Mouse (Mus musculus) forebrain, embryonic 16.5 days (tissue): ENCODE data around the gene Acbd6. TPM values are rescaled to one million over a fixed set of nuclear protein-coding genes. Genes with fewer than 3 reads are reported as not detected.

Experiments
- ATAC-seq: fragments of 200-750 bp; cut with Nextera tagmentation; 2 replicates; pipeline ENCODE4 v1.8.0; 2017; ENCODE audit warnings: mild to moderate bottlenecking, moderate library complexity
- H3K27ac ChIP-seq: fragments of 300-500 bp; sonication (generic); 2 replicates; pipeline ENCODE4 v1.5.1; 2014; ENCODE audit warnings: low read length, control low read depth
- H3K27me3 ChIP-seq: fragments of 300-500 bp; sonication (generic); replicated peaks from 2 replicates; pipeline ENCODE4 v1.6.1; 2014; ENCODE audit warnings: low read length; ENCODE audit not compliant: control insufficient read depth, insufficient read depth
- H3K36me3 ChIP-seq: fragments of 300-500 bp; sonication (generic); 2 replicates; pipeline ENCODE4 v1.6.1; 2014; ENCODE audit not compliant: control insufficient read depth, insufficient read depth
- H3K4me1 ChIP-seq: fragments of 300-500 bp; sonication (generic); replicated peaks from 2 replicates; pipeline ENCODE4 v1.6.1; 2014; ENCODE audit warnings: low read length; ENCODE audit not compliant: control insufficient read depth, insufficient read depth
- H3K4me2 ChIP-seq: fragments of 300-500 bp; sonication (generic); 2 replicates; pipeline ENCODE4 v1.6.1; 2014; ENCODE audit warnings: mild to moderate bottlenecking, low read length, control low read depth
- H3K4me3 ChIP-seq: fragments of 300-500 bp; sonication (generic); replicated peaks from 2 replicates; pipeline ENCODE4 v1.5.1; 2014; ENCODE audit warnings: mild to moderate bottlenecking, low read length, control low read depth
- H3K9ac ChIP-seq: fragments of 300-500 bp; sonication (generic); replicated peaks from 2 replicates; pipeline ENCODE4 v1.6.1; 2014; ENCODE audit warnings: low read depth, low read length, control low read depth
- H3K9me3 ChIP-seq: fragments of 300-500 bp; sonication (generic); 2 replicates; pipeline ENCODE4 v1.6.1; 2016; ENCODE audit warnings: low read length; ENCODE audit not compliant: control insufficient read depth
- WGBS: fragments of 180-500 bp; shearing (Covaris S2); extraction: QIAGEN DNeasy Blood & Tissue Kit; methylation state at CpG from one replicate; pipeline ENCODE4 v1.1.7; 2014; 5-methylcytosine and 5-hydroxymethylcytosine counted together
- polyA plus RNA-seq: library from polyadenylated mRNA; unstranded; fragments of >200 nt; fragmentation: Nextera tagmentation; extraction: Ambion mirVana; gene quantifications from 2 replicates; pipeline ENCODE4 v1.2.1, GENCODE M21; 2015

Acbd6 gene
- polyA plus RNA-seq, 1 experiment from 2014 or later, result 87.4 TPM

DNA sequence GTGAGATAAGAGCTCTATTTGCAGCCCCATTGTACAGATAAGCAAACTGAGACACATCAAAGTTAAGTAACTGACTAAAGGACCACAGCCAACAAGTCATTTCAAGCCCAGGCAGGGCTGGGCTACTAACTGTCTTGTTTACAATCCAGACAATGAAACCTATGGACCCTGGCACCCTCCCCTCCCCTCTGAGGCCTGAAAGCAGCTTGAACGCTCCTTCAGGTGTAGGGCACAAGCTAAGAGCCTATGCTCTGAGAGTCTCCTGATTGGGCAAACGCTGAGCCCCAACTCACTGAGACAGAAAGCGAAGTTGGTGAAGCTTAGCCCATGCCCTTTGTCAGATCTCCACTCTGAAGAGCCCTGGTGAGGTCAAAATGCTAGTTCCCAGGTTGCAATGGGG, 166.4 kb downstream of the Acbd6 start:
- no peak overlapping the region for H3K4me2 ChIP-seq
- 77% methylated on average over 3 of the region's 3 CpGs for WGBS
- no peaks in the 10 kb centered on the region for H3K36me3 ChIP-seq
- peaks cover 32% of the 10 kb centered on the region for H3K27me3 ChIP-seq
- no peak overlapping the region for H3K4me3 ChIP-seq
- no peak overlapping the region for H3K27ac ChIP-seq
- H3K9me3 ChIP-seq, result no peaks in the 10 kb centered on the region
- peaks cover 10% of the 10 kb centered on the region for H3K4me1 ChIP-seq
- no peak for ATAC-seq
- H3K9ac ChIP-seq, result no peak overlapping the region

- H3K27me3 ChIP-seq, result peaks cover 47% of the 10 kb centered on the region
Observed at GRCm38 (mm10) chr1:155725876-155726275, 168.0 kb downstream of the Acbd6 start.

GRCm38 (mm10) chr1:155727830-155728229, 169.9 kb downstream of the Acbd6 start:
- Histone ChIP-seq H3K4me3 (no peak overlapping the region), H3K27me3 (peaks cover 61% of the 10 kb centered on the region), H3K27ac (no peak overlapping the region), H3K36me3 (no peaks in the 10 kb centered on the region), H3K4me1 (peaks cover 10% of the 10 kb centered on the region), H3K9ac (no peak overlapping the region), H3K4me2 (no peak overlapping the region), H3K9me3 (no peaks in the 10 kb centered on the region)
- 19% methylated on average over 10 of the region's 10 CpGs for WGBS
- ATAC-seq, result no peak

More at GRCm38 (mm10) chr1:155725876-155726275, 168.0 kb downstream of the Acbd6 start:
- Histone ChIP-seq H3K9me3 (no peaks in the 10 kb centered on the region), H3K4me3 (no peak overlapping the region), H3K4me1 (peaks cover 13% of the 10 kb centered on the region), H3K4me2 (no peak overlapping the region), H3K36me3 (no peaks in the 10 kb centered on the region), H3K27ac (no peak overlapping the region), H3K9ac (no peak overlapping the region)
- no peak for ATAC-seq
- 52% methylated on average over 2 of the region's 2 CpGs for WGBS

DNA sequence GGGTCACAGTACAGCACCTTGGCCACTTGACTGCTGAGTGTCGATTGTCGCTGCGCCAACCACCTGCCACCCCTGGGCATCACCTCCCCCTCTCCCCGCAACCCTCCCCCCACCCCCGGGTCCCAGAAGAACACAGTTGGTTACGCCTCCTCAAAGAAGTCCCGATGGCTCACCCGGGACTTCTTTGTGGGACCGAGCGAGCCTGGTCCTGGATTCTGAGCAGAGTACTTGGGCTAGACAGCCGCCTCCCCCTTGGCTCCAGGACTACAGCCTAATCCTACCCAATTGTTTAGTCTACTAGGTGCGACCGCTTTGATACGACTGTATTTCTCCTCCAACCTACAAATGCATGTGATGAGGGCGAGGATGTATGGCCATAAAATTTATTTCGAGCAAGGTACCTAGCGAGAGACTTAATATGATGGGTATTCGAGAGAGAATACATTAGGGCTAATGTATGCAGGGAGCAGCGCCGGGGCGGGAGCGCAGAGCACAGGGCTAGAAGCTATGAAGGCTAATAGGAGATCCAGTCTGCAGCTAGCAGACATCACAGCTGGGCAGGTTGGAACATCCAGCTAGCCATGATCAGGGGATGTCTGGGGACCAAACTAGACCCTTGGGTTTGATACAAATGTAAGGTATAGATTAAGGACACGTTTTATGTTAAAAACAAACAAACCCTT, 171.3 kb downstream of the Acbd6 start:
- Histone ChIP-seq H3K27ac (no peak overlapping the region), H3K4me1 (peaks cover 10% of the 10 kb centered on the region), H3K27me3 (peaks cover 69% of the 10 kb centered on the region), H3K9me3 (no peaks in the 10 kb centered on the region), H3K9ac (no peak overlapping the region), H3K4me2 (peak overlapping the region; percentile 36), H3K36me3 (no peaks in the 10 kb centered on the region), H3K4me3 (0 out of 2 replicates have a peak overlapping the region, but pooled peaks have one; percentile 19)
- WGBS, result under 1% methylated on average over 23 of the region's 23 CpGs
- no peak for ATAC-seq

DNA sequence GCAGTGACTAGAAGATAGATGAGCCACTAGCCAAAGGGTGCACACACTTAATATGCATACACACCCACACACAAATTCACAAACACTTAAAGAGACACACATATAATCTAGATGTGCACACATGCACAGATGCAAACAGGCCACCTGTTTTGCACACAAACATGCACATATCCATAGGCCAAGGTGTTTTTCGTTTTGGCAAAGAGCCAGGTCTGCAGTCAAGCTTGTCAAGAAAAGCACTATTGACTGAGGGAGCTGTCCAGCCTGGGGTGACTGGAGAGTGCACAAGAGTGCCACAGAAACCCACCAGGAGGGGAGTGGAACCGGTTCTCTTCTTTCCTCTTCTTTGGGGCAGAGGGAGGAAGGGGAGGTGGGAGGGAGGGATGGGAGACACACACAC, 173.2 kb downstream of the Acbd6 start:
- no peaks in the 10 kb centered on the region for H3K36me3 ChIP-seq
- H3K4me2 ChIP-seq, result no peak overlapping the region
- no peak overlapping the region for H3K27ac ChIP-seq
- ATAC-seq, result no peak
- H3K9ac ChIP-seq, result no peak overlapping the region
- WGBS, result 0% methylated on average over 2 of the region's 2 CpGs
- peaks cover 10% of the 10 kb centered on the region for H3K4me1 ChIP-seq
- peaks cover 80% of the 10 kb centered on the region for H3K27me3 ChIP-seq
- H3K9me3 ChIP-seq, result no peaks in the 10 kb centered on the region
- H3K4me3 ChIP-seq, result no peak overlapping the region

DNA sequence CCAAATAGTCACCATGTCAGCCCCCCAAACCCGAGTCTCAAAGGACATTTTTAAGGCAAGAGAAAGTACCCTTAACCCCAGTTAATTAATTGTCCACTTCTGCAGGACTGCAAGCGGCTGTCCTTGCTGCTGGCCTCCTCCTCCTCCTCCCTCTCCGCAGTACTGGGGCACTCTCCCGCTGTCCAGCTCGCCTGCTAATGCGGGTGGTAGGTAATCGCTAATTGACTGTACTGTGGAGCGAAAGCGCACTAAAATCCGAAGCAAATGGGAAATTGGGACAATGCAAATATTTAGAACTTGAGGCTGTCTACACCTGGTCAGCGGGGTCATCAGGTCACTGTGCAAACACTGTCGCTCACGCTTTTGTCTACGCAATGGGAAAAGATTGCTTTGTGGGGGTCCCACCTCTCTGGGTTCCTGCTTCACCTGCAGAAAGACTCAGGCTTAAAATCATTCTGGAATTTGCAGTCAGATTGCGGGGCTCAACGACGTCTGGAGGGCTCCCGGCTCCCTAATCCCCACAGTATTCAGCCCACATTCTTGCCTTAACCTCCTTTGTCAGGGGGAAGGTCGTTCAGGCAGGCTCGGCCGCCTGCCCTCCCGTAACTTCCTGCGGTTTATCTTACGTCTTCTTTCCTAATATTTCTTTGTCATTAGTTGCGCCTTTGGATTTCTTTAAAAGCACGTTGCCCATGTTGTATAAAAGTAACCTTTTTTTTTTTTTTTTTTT, 178.3 kb downstream of the Acbd6 start:
- WGBS, result under 1% methylated on average over 26 of the region's 26 CpGs
- Histone ChIP-seq H3K4me2 (no peak overlapping the region), H3K9me3 (no peaks in the 10 kb centered on the region), H3K4me3 (no peak overlapping the region), H3K4me1 (peaks cover 10% of the 10 kb centered on the region), H3K36me3 (no peaks in the 10 kb centered on the region), H3K27me3 (peaks cover 72% of the 10 kb centered on the region), H3K27ac (no peak overlapping the region), H3K9ac (no peak overlapping the region)
- no peak for ATAC-seq

- ATAC-seq, result no peak
- WGBS, result under 1% methylated on average over 58 of the region's 58 CpGs
- H3K27me3 ChIP-seq, result peaks cover 65% of the 10 kb centered on the region
Observed at GRCm38 (mm10) chr1:155737017-155737808, 179.3 kb downstream of the Acbd6 start.

GRCm38 (mm10) chr1:155737809-155738383, 180.0 kb downstream of the Acbd6 start:
- no peak overlapping the region for H3K27ac ChIP-seq
- ATAC-seq, result no peak
- H3K9ac ChIP-seq, result no peak overlapping the region
- H3K4me2 ChIP-seq, result no peak overlapping the region
- peaks cover 65% of the 10 kb centered on the region for H3K27me3 ChIP-seq
- 0% methylated on average over 25 of the region's 25 CpGs for WGBS
- H3K36me3 ChIP-seq, result no peaks in the 10 kb centered on the region
- peaks cover 26% of the 10 kb centered on the region for H3K4me1 ChIP-seq
- H3K4me3 ChIP-seq, result no peak overlapping the region
- H3K9me3 ChIP-seq, result no peaks in the 10 kb centered on the region

More at GRCm38 (mm10) chr1:155737017-155737808, 179.3 kb downstream of the Acbd6 start:
- Histone ChIP-seq H3K27ac (no peak overlapping the region), H3K9ac (no peak overlapping the region), H3K9me3 (no peaks in the 10 kb centered on the region), H3K4me3 (no peak overlapping the region), H3K36me3 (no peaks in the 10 kb centered on the region), H3K4me1 (peaks cover 19% of the 10 kb centered on the region), H3K4me2 (no peak overlapping the region)
